Mouse (Mus musculus) olfactory bulb, adult 2 months (tissue): Measurements from ENCODE around the gene Nos1ap. TPM values are rescaled to one million over a fixed set of nuclear protein-coding genes. Genes with fewer than 3 reads are reported as not detected.

Experiments
- H3K27ac ChIP-seq: fragments of 200-500 bp; 2 replicates; pipeline ENCODE4 v1.5.1; 2012; ENCODE audit warnings: low read depth, low read length; ENCODE audit not compliant: insufficient read depth
- H3K4me1 ChIP-seq: fragments of 200-500 bp; 2 replicates; pipeline ENCODE4 v1.6.1; 2012; ENCODE audit warnings: low read length; ENCODE audit not compliant: control insufficient read depth, insufficient read depth
- H3K4me3 ChIP-seq: fragments of 200-500 bp; 2 replicates; pipeline ENCODE4 v1.5.1; 2012; ENCODE audit warnings: mild to moderate bottlenecking, low read depth, low read length, moderate library complexity; ENCODE audit not compliant: insufficient read depth
- CTCF ChIP-seq: fragments of 200-500 bp; IDR thresholded peaks from 2 replicates; pipeline ENCODE4 v1.5.1; 2012; ENCODE audit warnings: low read depth, mild to moderate bottlenecking, low read length, moderate library complexity; ENCODE audit not compliant: insufficient read depth
- POLR2A ChIP-seq: fragments of 200-500 bp; IDR thresholded peaks from 2 replicates; pipeline ENCODE4 v1.6.1; 2012; ENCODE audit warnings: mild to moderate bottlenecking, low read depth, low read length, moderate library complexity; ENCODE audit not compliant: insufficient read depth
- WGBS: fragments of 180-500 bp; shearing (Covaris S2); methylation state at CpG from one replicate; pipeline ENCODE4 v1.1.7; 2018; 5-methylcytosine and 5-hydroxymethylcytosine counted together
- polyA plus RNA-seq: library from polyadenylated mRNA; stranded (reverse); fragments of >200 nt; gene quantifications from 2 replicates; pipeline ENCODE4 v1.2.4, GENCODE M21; 2012; ENCODE audit warnings: low replicate concordance; ENCODE audit not compliant: missing spikeins, insufficient read depth, insufficient read length

Gene Nos1ap
- polyA plus RNA-seq, 1 experiment, result not detected

DNA sequence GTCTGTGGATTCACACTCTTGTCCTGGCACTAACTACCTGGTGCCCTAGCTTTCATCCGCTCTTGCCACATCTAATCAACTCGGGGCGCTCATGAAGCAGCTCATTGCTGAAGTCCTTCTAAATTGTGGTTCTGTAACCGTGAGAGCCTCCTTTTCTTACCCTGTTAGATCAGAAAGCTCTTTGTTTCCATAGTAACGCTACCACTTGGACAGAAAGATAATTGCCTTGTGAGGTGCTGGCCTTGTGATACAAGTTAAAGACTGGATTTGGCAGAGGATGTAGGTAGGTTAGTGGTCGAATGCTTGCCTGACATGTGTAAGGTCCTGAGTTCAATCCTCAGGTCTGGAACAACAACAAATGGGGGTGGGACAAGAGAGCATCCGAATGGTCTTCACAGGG is 206.1 kb downstream of the Nos1ap start:
- H3K4me3 ChIP-seq, result no peak overlapping the region
- no peak for TF ChIP-seq CTCF
- TF ChIP-seq POLR2A, result no peak
- H3K27ac ChIP-seq, result peak overlapping the region; percentile 55
- WGBS, result 42% methylated on average over 7 of the region's 7 CpGs
- H3K4me1 ChIP-seq, result peaks cover 8% of the 10 kb centered on the region

DNA sequence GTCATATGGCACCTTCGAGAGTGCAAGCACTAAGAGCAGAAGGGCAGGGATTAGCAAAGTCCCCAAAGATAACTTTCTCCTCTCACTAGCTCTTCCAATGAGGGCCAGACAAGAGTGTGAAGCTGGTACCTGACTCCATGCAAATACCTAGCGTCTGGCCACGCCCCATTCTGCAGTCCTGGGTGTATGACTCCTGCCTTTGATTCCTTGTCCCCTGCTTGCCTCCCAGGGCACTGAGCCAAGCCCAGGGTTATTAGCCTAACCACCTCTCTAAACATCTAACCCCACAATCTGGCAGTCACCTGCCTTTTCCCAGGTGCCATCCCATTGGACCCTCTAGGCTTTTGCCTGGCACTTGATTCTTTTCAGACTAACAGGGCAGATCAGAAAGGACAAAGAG is 208.2 kb downstream of the Nos1ap start:
- Histone ChIP-seq H3K27ac (no peak overlapping the region), H3K4me1 (no peaks in the 10 kb centered on the region; the same call in 1 of the 2 replicates), H3K4me3 (no peak overlapping the region)
- WGBS, result 73% methylated on average over 3 of the region's 3 CpGs
- no peak for TF ChIP-seq POLR2A
- TF ChIP-seq CTCF, result no peak

DNA sequence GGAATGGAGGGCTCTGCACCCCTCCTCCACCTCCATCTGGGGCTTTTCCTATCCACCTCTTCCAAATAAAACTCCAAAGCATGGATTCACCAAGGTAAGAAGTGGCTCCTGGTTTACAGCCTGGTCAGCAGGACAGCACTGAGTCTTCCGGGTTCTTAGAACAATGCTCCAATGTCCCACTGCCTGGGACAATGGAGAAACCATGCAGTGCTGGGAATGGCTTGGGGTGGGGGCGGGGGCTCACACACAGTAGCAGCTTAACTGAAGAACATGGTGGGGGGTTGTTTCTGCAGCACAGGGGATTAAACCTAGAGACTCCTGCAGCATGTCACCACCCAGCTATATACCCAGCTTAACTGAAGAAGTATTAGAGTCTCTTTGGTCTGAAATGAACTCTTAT is 209.2 kb downstream of the Nos1ap start:
- Histone ChIP-seq H3K4me1 (no peaks in the 10 kb centered on the region; the same call in 1 of the 2 replicates), H3K4me3 (no peak overlapping the region), H3K27ac (no peak overlapping the region)
- 69% methylated on average over 2 of the region's 2 CpGs for WGBS
- no peak for TF ChIP-seq POLR2A
- TF ChIP-seq CTCF, result no peak

DNA sequence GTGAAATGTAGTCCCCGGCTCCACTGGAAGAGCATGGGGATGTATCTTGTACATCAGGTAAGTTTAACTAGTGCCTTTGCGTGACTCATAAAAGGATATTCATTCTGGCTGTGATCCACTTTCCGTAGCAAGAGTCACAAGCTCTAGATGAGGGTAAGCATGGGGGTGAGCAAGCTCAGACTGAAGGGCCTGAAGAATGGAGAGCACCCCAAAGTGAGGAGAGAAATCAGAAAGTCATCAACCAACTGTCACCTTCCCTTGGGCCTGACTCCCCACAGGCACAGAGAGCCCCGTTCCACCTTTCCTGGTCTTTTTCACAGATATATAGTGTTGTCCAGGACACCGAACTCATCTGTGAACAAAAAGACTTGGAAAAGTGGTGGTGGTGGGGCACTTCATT is 213.9 kb downstream of the Nos1ap start:
- TF ChIP-seq CTCF (no peak), POLR2A (no peak)
- Histone ChIP-seq H3K4me1 (no peaks in the 10 kb centered on the region; the same call in 1 of the 2 replicates), H3K4me3 (no peak overlapping the region), H3K27ac (no peak overlapping the region)
- 89% methylated on average over 5 of the region's 5 CpGs for WGBS

DNA sequence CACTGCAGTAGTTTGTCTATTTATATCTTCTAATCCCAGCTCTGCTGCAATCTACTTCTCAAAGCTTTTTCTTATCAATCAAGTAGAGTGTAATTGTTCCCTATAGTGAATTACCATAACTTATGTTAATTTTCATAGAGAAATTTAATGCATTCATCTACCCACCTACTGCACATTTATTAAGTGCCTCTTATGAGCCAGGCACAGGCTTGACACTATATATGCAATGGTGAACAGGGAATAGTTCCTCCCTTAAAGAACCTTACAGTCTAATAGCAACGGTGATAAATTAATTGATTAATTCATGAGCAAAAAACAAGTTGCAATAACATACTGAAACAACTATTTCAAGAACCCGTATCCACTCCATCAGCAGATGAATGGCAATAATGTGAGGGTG is 215.9 kb downstream of the Nos1ap start:
- Histone ChIP-seq H3K27ac (no peak overlapping the region), H3K4me3 (no peak overlapping the region), H3K4me1 (no peaks in the 10 kb centered on the region; the same call in 1 of the 2 replicates)
- TF ChIP-seq POLR2A (no peak), CTCF (no peak)
- 90% methylated on average over 2 of the region's 2 CpGs for WGBS

DNA sequence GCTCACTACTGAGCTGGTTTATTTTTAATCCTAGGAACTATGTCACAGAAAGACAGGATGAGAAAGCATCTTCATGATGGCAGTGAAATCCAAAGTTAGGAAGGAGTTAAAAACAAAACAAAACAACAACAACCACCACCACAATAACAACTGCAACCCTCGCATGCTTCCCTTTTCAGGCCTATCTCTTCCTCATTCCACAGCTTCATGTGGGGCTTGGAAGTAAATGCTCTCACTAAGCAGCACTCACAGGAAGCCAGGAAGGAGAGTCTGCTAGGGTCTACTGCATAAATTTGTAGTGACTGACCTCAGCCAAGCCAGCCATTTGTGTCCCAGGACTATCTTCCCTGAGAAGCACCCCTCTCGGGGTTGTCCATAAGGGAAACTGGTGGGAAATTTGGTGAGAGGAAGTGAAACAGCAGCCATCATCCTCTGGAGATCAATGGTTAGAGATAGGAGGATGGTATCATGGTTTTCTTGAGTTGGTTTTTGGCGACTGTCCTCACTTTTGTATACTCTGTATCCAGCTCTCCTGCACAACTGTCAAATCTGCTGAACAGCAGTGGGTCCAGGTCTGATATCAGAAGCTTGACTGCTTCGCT is 218.4 kb downstream of the Nos1ap start:
- 86% methylated on average over 4 of the region's 4 CpGs for WGBS
- TF ChIP-seq POLR2A, result no peak
- no peak for TF ChIP-seq CTCF
- Histone ChIP-seq H3K27ac (no peak overlapping the region), H3K4me1 (no peaks in the 10 kb centered on the region), H3K4me3 (no peak overlapping the region)

DNA sequence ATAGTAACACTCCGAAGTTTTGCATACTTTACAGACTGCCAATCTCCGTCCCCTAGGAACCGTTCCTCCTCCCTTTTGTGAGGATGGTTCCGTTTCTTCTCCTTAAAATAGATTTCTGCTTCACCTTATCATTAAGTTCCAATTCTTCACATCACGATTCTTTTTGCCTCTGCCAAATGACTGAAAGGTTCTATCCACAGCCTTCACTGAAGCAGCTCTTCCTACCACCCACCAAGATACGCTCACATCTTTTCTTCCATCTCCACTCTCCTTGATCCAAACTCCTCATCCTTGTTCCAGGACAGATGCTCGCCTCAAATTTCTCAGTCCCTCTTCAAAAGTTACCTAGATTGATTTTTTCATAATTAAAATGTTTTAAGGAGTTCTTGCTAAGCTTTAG is 220.8 kb downstream of the Nos1ap start:
- H3K27ac ChIP-seq, result no peak overlapping the region
- 50% methylated on average over 7 of the region's 7 CpGs for WGBS
- H3K4me3 ChIP-seq, result no peak overlapping the region
- TF ChIP-seq POLR2A (no peak), CTCF (no peak)
- no peaks in the 10 kb centered on the region for H3K4me1 ChIP-seq

DNA sequence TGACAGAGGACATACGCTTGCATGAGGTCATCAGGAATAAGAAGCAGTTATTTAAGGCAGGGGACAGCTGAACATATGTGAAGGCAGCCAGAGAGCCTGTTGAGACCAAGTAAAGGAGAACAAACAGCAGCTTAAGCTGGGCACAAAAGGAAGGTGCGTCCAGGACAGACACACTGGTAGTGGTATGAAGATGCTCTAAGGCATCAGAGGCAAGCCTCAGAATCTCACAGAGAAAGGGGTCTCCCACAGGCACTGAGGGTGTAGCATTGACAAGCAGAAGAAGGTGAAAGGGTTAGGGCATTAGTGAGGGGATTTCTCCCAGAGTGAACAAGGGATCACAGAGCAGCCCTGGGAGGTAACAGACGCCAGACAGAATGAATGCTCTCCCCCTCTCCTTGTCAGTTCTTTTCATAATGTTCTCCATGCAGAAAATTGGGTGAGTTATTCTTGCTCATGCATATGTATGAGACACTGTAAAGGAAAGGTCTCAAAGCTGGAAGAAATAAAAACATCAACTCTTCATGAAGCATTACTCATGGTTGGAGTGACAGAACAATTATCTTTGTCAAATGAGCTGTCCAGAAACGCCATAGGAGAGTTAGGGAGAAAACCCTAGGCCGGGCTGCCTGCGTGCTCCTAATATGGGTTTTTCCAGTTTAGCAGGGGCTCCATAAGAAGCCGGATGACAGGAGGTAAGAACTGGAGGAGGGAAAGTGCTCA is 222.5 kb downstream of the Nos1ap start:
- H3K27ac ChIP-seq, result no peak overlapping the region
- no peaks in the 10 kb centered on the region for H3K4me1 ChIP-seq
- 71% methylated on average over 7 of the region's 7 CpGs for WGBS
- H3K4me3 ChIP-seq, result no peak overlapping the region
- no peak for TF ChIP-seq CTCF
- TF ChIP-seq POLR2A, result no peak

DNA sequence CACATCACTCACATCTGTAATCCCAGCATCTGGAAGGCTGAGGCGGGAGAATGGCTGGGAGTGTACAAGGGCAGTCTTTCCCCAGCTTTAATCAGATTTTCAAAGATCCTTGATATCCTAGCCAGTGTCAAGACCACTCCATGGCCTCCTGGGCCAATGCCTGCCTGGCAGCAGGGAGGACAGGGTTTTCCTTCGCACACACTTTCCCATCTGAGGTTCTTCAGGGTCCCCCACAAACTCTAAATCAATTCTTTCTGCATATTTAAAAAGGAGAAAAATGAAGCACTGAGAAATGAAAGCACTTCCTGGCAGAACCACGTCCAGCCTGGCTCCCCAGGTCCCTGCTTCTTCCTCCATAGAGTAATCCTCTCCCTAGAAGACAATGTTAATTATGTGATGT is 225.9 kb downstream of the Nos1ap start:
- TF ChIP-seq POLR2A (no peak), CTCF (no peak)
- no peak overlapping the region for H3K27ac ChIP-seq
- H3K4me3 ChIP-seq, result no peak overlapping the region
- 91% methylated on average over 3 of the region's 3 CpGs for WGBS
- peaks cover 4% of the 10 kb centered on the region; the same call in 1 of the 2 replicates for H3K4me1 ChIP-seq
